Mouse (Mus musculus) MEL (cell line): ENCODE measurements around the gene Gpn3. TPM values are rescaled to one million over a fixed set of nuclear protein-coding genes. Genes with fewer than 3 reads are reported as not detected.

ENCODE experiments used
- DNase-seq: peaks from one replicate; pipeline ENCODE4 v3.0.0; 2011; ENCODE audit warnings: low read depth, low spot score
- H3K27ac ChIP-seq: 2 replicates; pipeline ENCODE4 v1.5.1; 2012; ENCODE audit warnings: low read depth, mild to moderate bottlenecking, control low read depth, low read length, moderate library complexity; ENCODE audit not compliant: control insufficient read depth
- H3K27me3 ChIP-seq, 2 experiments: fragments of 150-350 bp in 1 of 2; sonication (generic) in 1 of 2; 2 replicates each; pipeline ENCODE4 v1.6.1; 2012; ENCODE audit warnings: low read length in 2 of 2, mild to moderate bottlenecking in 2 of 2, improper control_type of control experiment in 1 of 2, moderate library complexity in 1 of 2; ENCODE audit not compliant: insufficient read depth in 2 of 2, control insufficient read depth in 1 of 2
- H3K36me3 ChIP-seq, 2 experiments: 2 replicates each; pipeline ENCODE4 v1.6.1; 2012 to 2014; ENCODE audit warnings: low read length in 2 of 2, improper control_type of control experiment in 1 of 2, inconsistent platforms in 1 of 2, mild to moderate bottlenecking in 1 of 2; ENCODE audit not compliant: insufficient read depth in 2 of 2, control insufficient read depth in 1 of 2
- H3K4me1 ChIP-seq, 2 experiments: fragments of 150-350 bp in 1 of 2; sonication (generic) in 1 of 2; 2 replicates each; pipeline ENCODE4 v1.6.1; 2012; ENCODE audit warnings: low read length in 2 of 2, improper control_type of control experiment in 1 of 2, mild to moderate bottlenecking in 1 of 2; ENCODE audit not compliant: insufficient read depth in 2 of 2, control insufficient read depth in 1 of 2
- H3K4me3 ChIP-seq, 2 experiments: fragments of 150-350 bp in 1 of 2; sonication (generic) in 1 of 2; 2 replicates each; pipeline ENCODE4 v1.5.1; 2012; ENCODE audit warnings: low read depth in 2 of 2, low read length in 2 of 2, mild to moderate bottlenecking in 2 of 2, moderate library complexity in 2 of 2, control low read depth in 1 of 2, improper control_type of control experiment in 1 of 2; ENCODE audit not compliant: control insufficient read depth in 1 of 2, insufficient read depth in 1 of 2
- H3K79me2 ChIP-seq: 2 replicates; pipeline ENCODE4 v1.6.1; 2012; ENCODE audit warnings: mild to moderate bottlenecking, low read length, moderate library complexity; ENCODE audit not compliant: control insufficient read depth, poor library complexity, insufficient read depth
- H3K9ac ChIP-seq: 2 replicates; pipeline ENCODE4 v1.6.1; 2012; ENCODE audit warnings: low read depth, mild to moderate bottlenecking, control low read depth, low read length, moderate library complexity; ENCODE audit not compliant: control insufficient read depth, poor library complexity, severe bottlenecking
- H3K9me3 ChIP-seq: fragments of 150-350 bp; sonication (generic); replicated peaks from 2 replicates; pipeline ENCODE4 v1.6.1; 2012; ENCODE audit warnings: mild to moderate bottlenecking, low read length, improper control_type of control experiment, moderate library complexity; ENCODE audit not compliant: insufficient read depth
- CHD2 ChIP-seq: IDR thresholded peaks from 2 replicates; pipeline ENCODE4 v1.6.1; 2011; ENCODE audit warnings: low read length, improper control_type of control experiment
- CTCF ChIP-seq, 3 experiments: IDR thresholded peaks in 2 of 3; conservative IDR thresholded peaks in 1 of 3; 2 replicates each; pipeline ENCODE4 v1.5.1; 2011 to 2012; ENCODE audit warnings: low read length in 3 of 3, low read depth in 2 of 3, mild to moderate bottlenecking in 2 of 3, improper control_type of control experiment in 1 of 3, inconsistent platforms in 1 of 3, mixed read lengths in 1 of 3, moderate library complexity in 1 of 3; ENCODE audit not compliant: control insufficient read depth in 1 of 3, insufficient read depth in 1 of 3, poor library complexity in 1 of 3, severe bottlenecking in 1 of 3
- ELF1 ChIP-seq: IDR thresholded peaks from 2 replicates; pipeline ENCODE4 v1.6.1; 2014; ENCODE audit warnings: low read depth, mild to moderate bottlenecking, inconsistent platforms, low read length, improper control_type of control experiment, moderate library complexity
- GABPA ChIP-seq: IDR thresholded peaks from 2 replicates; pipeline ENCODE4 v1.6.1; 2012; ENCODE audit warnings: low read depth, mild to moderate bottlenecking, inconsistent platforms, low read length, improper control_type of control experiment, moderate library complexity
- GATA1 ChIP-seq: IDR thresholded peaks from 2 replicates; pipeline ENCODE4 v1.6.1; 2011; ENCODE audit warnings: low read depth, low read length, improper control_type of control experiment
- KAT2A ChIP-seq: conservative IDR thresholded peaks from 2 replicates; pipeline ENCODE4 v1.6.1; 2012; ENCODE audit warnings: low read depth, low read length, improper control_type of control experiment, inconsistent platforms
- MAX ChIP-seq: IDR thresholded peaks from 2 replicates; pipeline ENCODE4 v1.6.1; 2011; ENCODE audit warnings: low read length, improper control_type of control experiment
- MEF2A ChIP-seq: IDR thresholded peaks from 2 replicates; pipeline ENCODE4 v1.6.1; 2014; ENCODE audit warnings: low read depth, mild to moderate bottlenecking, inconsistent platforms, low read length, improper control_type of control experiment; ENCODE audit not compliant: poor library complexity, insufficient replicate concordance, severe bottlenecking; ENCODE audit errors: extremely low read depth
- MXI1 ChIP-seq: IDR thresholded peaks from 2 replicates; pipeline ENCODE4 v1.6.1; 2011; ENCODE audit warnings: mild to moderate bottlenecking, low read depth, low read length, improper control_type of control experiment
- MYC ChIP-seq: IDR thresholded peaks from 2 replicates; pipeline ENCODE4 v1.6.1; 2011; ENCODE audit warnings: low read depth, mild to moderate bottlenecking, low read length, improper control_type of control experiment, moderate library complexity
- NELFE ChIP-seq: IDR thresholded peaks from 2 replicates; pipeline ENCODE4 v1.6.1; 2011; ENCODE audit warnings: low read depth, low read length, improper control_type of control experiment
- NRF1 ChIP-seq: IDR thresholded peaks from 2 replicates; pipeline ENCODE4 v1.6.1; 2014; ENCODE audit warnings: low read depth, mild to moderate bottlenecking, inconsistent platforms, low read length, improper control_type of control experiment, moderate library complexity; ENCODE audit not compliant: poor library complexity, insufficient read depth, severe bottlenecking
- POLR2A ChIP-seq, 2 experiments: IDR thresholded peaks; 2 replicates each; pipeline ENCODE4 v1.6.1; 2011 to 2012; ENCODE audit warnings: low read length in 2 of 2, mild to moderate bottlenecking in 2 of 2, control low read depth in 1 of 2, improper control_type of control experiment in 1 of 2, low read depth in 1 of 2, moderate library complexity in 1 of 2; ENCODE audit not compliant: control insufficient read depth in 1 of 2, insufficient read depth in 1 of 2, poor library complexity in 1 of 2
- POLR2AphosphoS5 ChIP-seq: IDR thresholded peaks from 2 replicates; pipeline ENCODE4 v1.6.1; 2012; ENCODE audit warnings: low read depth, borderline replicate concordance, mild to moderate bottlenecking, inconsistent platforms, low read length, moderate library complexity, mixed read lengths
- RAD21 ChIP-seq: IDR thresholded peaks from 2 replicates; pipeline ENCODE4 v1.6.1; 2011; ENCODE audit warnings: mild to moderate bottlenecking, low read depth, low read length, improper control_type of control experiment
- TBP ChIP-seq: IDR thresholded peaks from 2 replicates; pipeline ENCODE4 v1.8.0; 2011; ENCODE audit warnings: low read depth, low read length, improper control_type of control experiment
- UBTF ChIP-seq: IDR thresholded peaks from 2 replicates; pipeline ENCODE4 v1.6.1; 2012; ENCODE audit warnings: low read depth, mild to moderate bottlenecking, inconsistent platforms, low read length, improper control_type of control experiment, moderate library complexity, borderline replicate concordance; ENCODE audit not compliant: insufficient read depth
- ZKSCAN1 ChIP-seq: IDR thresholded peaks from 2 replicates; pipeline ENCODE4 v1.6.1; 2012; ENCODE audit warnings: low read depth, mild to moderate bottlenecking, inconsistent platforms, low read length, improper control_type of control experiment, moderate library complexity
- ZMIZ1 ChIP-seq: IDR thresholded peaks from 2 replicates; pipeline ENCODE4 v1.6.1; 2012; ENCODE audit warnings: low read depth, mild to moderate bottlenecking, inconsistent platforms, low read length, improper control_type of control experiment, moderate library complexity
- ZNF384 ChIP-seq: IDR thresholded peaks from 2 replicates; pipeline ENCODE4 v1.6.1; 2012; ENCODE audit warnings: low read depth, mild to moderate bottlenecking, inconsistent platforms, low read length, improper control_type of control experiment
- polyA plus RNA-seq, 2 experiments: library from polyadenylated mRNA; stranded (reverse) in 1 of 2; unstranded in 1 of 2; fragments of >175 nt in 1 of 2; fragments of >200 nt in 1 of 2; gene quantifications; 2 replicates each; pipeline versions ENCODE4 v1.2.1 to v1.2.4; 2012; ENCODE audit warnings: low replicate concordance in 2 of 2, low read depth in 1 of 2; ENCODE audit not compliant: insufficient read length in 2 of 2, insufficient read depth in 1 of 2, missing spikeins in 1 of 2
- total RNA-seq: library from RNA; depleted of rRNA; stranded (reverse); fragments of 300-350 nt; gene quantifications from 2 replicates; pipeline ENCODE4 v1.2.3, GENCODE M21; 2012

Gpn3 gene
- total and polyA plus RNA-seq, 3 experiments: 85.6 to 89.9 TPM; not detected in 1

DNA sequence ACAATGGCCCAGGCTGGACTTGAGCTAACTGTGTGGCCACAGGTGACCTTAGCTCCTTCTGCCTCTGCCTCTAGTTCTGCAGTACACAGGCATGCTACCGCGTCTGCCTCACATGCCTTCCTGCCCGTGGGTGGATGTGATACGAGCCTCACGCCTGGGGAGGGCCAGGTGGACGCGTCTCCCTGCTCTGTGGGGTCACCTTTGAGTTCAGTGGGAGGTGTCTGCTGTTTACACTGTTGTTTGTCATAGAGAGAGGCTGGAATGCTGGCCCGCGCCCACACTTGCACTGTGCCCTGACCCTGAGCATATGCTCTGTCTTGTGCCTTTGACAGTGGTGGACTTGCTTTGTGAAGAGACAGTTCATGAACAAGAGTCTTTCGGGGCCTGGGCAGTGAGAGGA lies 33.9 kb downstream of the Gpn3 start:
- no peak for TF ChIP-seq UBTF
- no peak for TF ChIP-seq MXI1
- no peak for TF ChIP-seq NRF1
- no peak for TF ChIP-seq MAX
- TF ChIP-seq TBP: no peak
- no peak for TF ChIP-seq GABPA
- no peak for TF ChIP-seq CTCF (IDR thresholded peaks at IDR 0.05 in 2 of 3, conservative IDR thresholded peaks at IDR 0.05 in 1 of 3; ENCODE audit: control insufficient read depth in 1 of 3, insufficient read depth in 1 of 3, low read depth in 2 of 3, low read length in 3 of 3, poor library complexity in 1 of 3, severe bottlenecking in 1 of 3)
- no peak for TF ChIP-seq NELFE
- no peak for TF ChIP-seq POLR2A (IDR thresholded peaks at IDR 0.05; ENCODE audit: control insufficient read depth in 1 of 2, insufficient read depth in 1 of 2, low read depth in 1 of 2, low read length in 2 of 2, poor library complexity in 1 of 2)
- no peak for TF ChIP-seq ELF1
- TF ChIP-seq ZKSCAN1: no peak
- TF ChIP-seq ZNF384: no peak
- no peak for TF ChIP-seq GATA1
- TF ChIP-seq ZMIZ1: no peak
- no peak for TF ChIP-seq POLR2AphosphoS5
- TF ChIP-seq CHD2: no peak
- TF ChIP-seq MEF2A: no peak
- no peak for TF ChIP-seq KAT2A
- TF ChIP-seq MYC: no peak
- no peak for TF ChIP-seq RAD21
- no peaks in the 10 kb centered on the region for H3K9me3 ChIP-seq
- H3K9ac ChIP-seq: no peak overlapping the region
- no peak for DNase-seq
- peaks cover 2 to 13% of the 10 kb centered on the region in 2 experiments; a peak in 2 of 4 replicates for H3K36me3 ChIP-seq
- H3K27me3 ChIP-seq: no peaks in the 10 kb centered on the region
- H3K79me2 ChIP-seq: peaks cover 1% of the 10 kb centered on the region; the same call in 1 of the 2 replicates
- no peak overlapping the region for H3K27ac ChIP-seq
- no peak overlapping the region for H3K4me3 ChIP-seq
- H3K4me1 ChIP-seq: no peaks in the 10 kb centered on the region
